ENCODE assay signal across 29 mouse cellular contexts in genomic region chr14:54775534-54776041, GRCm38 (mm10). TPM values are rescaled to one million over a fixed set of nuclear protein-coding genes. Genes with fewer than 3 reads are reported as not detected.
DNase-seq lines count a peak whose midpoint lies in the region; ATAC-seq and TF ChIP-seq lines count a peak whose summit lies in the region.
"Had no signal": no experiment of that assay in that cellular context is flagged by ENCODE, and none has a peak within 500 bp of the region (broad histone marks: within the 10 kb centered on the region; RNA-seq: fewer than 3 reads in every experiment).

No protein-coding gene starts in this region.

- no peaks in the 10 kb centered on the region for H3K36me3 ChIP-seq in forebrain, embryonic 14.5 days (ENCODE audit: control insufficient read depth, insufficient read depth, low read length)
- no peaks in the 10 kb centered on the region for H3K36me3 ChIP-seq in forebrain, postnatal 0 days (ENCODE audit: insufficient read depth)
- peaks cover 81% of the 10 kb centered on the region for H3K36me3 ChIP-seq in G1E (replicated peaks)
- no peaks in the 10 kb centered on the region for H3K36me3 ChIP-seq in kidney, adult 2 months (ENCODE audit: control insufficient read depth, insufficient read depth, low read length)
- H3K36me3 ChIP-seq: embryonic facial prominence, embryonic 13.5 days; hindbrain, embryonic 13.5 days; midbrain, embryonic 10.5 days had no signal

- TF ChIP-seq POLR2A in brain, embryonic 14.5 days (IDR thresholded peaks at IDR 0.05; ENCODE audit: borderline replicate concordance, extremely low read depth, insufficient read depth, insufficient read length, poor library complexity, severe bottlenecking) = no peak
- no peak for TF ChIP-seq POLR2A in cortical plate, adult 2 months (IDR thresholded peaks at IDR 0.05; ENCODE audit: extremely low read depth, insufficient read depth, low read length)
- no peak for TF ChIP-seq POLR2A in kidney, adult 2 months (IDR thresholded peaks at IDR 0.05; ENCODE audit: low read depth, low read length)

- TF ChIP-seq CTCF in forebrain, postnatal 0 days (IDR thresholded peaks at IDR 0.05; ENCODE audit: low read depth) = no peak
- TF ChIP-seq CTCF in G1E (IDR thresholded peaks at IDR 0.05; ENCODE audit: low read depth, low read length) = no peak
- TF ChIP-seq CTCF in brain, embryonic 14.5 days (IDR thresholded peaks at IDR 0.05; ENCODE audit: borderline replicate concordance, extremely low read depth, insufficient read depth, insufficient read length) = no peak
- TF ChIP-seq CTCF in cortical plate, adult 2 months (IDR thresholded peaks at IDR 0.05; ENCODE audit: extremely low read depth, insufficient read depth, low read length) = no peak
- TF ChIP-seq CTCF in kidney, adult 2 months (conservative IDR thresholded peaks at IDR 0.05; ENCODE audit: insufficient read depth, insufficient read length, low read depth, low read length) = no peak

- DNase-seq in forebrain, embryonic 14.5 days (ENCODE audit: low spot score) = peak; percentile 19
- no peak for DNase-seq in forebrain, postnatal 0 days
- peak; percentile 25 for DNase-seq in G1E (ENCODE audit: low spot score)
- peak; percentile 46 for DNase-seq in brain, embryonic 14.5 days (ENCODE audit: low read depth)
- no peak for DNase-seq in kidney, adult 2 months
- DNase-seq: adrenal gland, adult 2 months; B cell, adult 2 months; embryo, embryonic 11 days; gastrocnemius, postnatal 25 days; kidney, adult 11 months had no signal

- H3K27ac ChIP-seq in forebrain, embryonic 14.5 days (ENCODE audit: low read depth, low read length) = no peak overlapping the region
- no peak overlapping the region; the same call in 1 of the 2 replicates for H3K27ac ChIP-seq in forebrain, postnatal 0 days (ENCODE audit: low read depth, low read length)
- H3K27ac ChIP-seq in cortical plate, adult 2 months (ENCODE audit: insufficient read depth, low read length) = peak overlapping the region; percentile 32; the same call in 1 of the 2 replicates
- no peak overlapping the region for H3K27ac ChIP-seq in kidney, adult 2 months (ENCODE audit: insufficient read depth, low read depth, low read length)
- H3K27ac ChIP-seq: embryonic facial prominence, embryonic 13.5 days; forebrain, embryonic 13.5 days; hindbrain, embryonic 13.5 days; midbrain, embryonic 10.5 days had no signal

- H3K4me1 ChIP-seq in forebrain, embryonic 14.5 days (ENCODE audit: control insufficient read depth, insufficient read depth, low read length) = no peaks in the 10 kb centered on the region
- H3K4me1 ChIP-seq in forebrain, postnatal 0 days (ENCODE audit: insufficient read depth) = peaks cover 11% of the 10 kb centered on the region
- peaks cover 82% of the 10 kb centered on the region for H3K4me1 ChIP-seq in G1E (ENCODE audit: insufficient read depth, low read depth, low read length)
- H3K4me1 ChIP-seq in cortical plate, adult 2 months (ENCODE audit: control insufficient read depth, insufficient read depth, low read length) = peaks cover 12% of the 10 kb centered on the region
- H3K4me1 ChIP-seq in kidney, adult 2 months (ENCODE audit: control insufficient read depth, insufficient read depth, low read length) = peaks cover 2% of the 10 kb centered on the region; the same call in 1 of the 2 replicates

- H3K9me3 ChIP-seq in forebrain, embryonic 14.5 days (replicated peaks; ENCODE audit: control insufficient read depth, low read length) = no peaks in the 10 kb centered on the region
- H3K9me3 ChIP-seq in forebrain, postnatal 0 days (ENCODE audit: low read length) = no peaks in the 10 kb centered on the region
- no peaks in the 10 kb centered on the region for H3K9me3 ChIP-seq in G1E (replicated peaks)
- H3K9me3 ChIP-seq: embryonic facial prominence, embryonic 13.5 days; forebrain, embryonic 13.5 days; hindbrain, embryonic 13.5 days; midbrain, embryonic 10.5 days had no signal

- H3K4me3 ChIP-seq in forebrain, embryonic 14.5 days (ENCODE audit: low read depth, low read length) = no peak overlapping the region
- no peak overlapping the region for H3K4me3 ChIP-seq in forebrain, postnatal 0 days (ENCODE audit: low read depth, low read length)
- no peak overlapping the region; the same call in 1 of the 2 replicates for H3K4me3 ChIP-seq in G1E (ENCODE audit: low read depth, low read length)
- no peak overlapping the region for H3K4me3 ChIP-seq in cortical plate, adult 2 months (ENCODE audit: insufficient read depth, low read length)
- H3K4me3 ChIP-seq in kidney, adult 2 months (ENCODE audit: insufficient read depth, low read depth, low read length) = no peak overlapping the region
- H3K4me3 ChIP-seq: embryonic facial prominence, embryonic 13.5 days; erythroblast, embryonic 14.5 days; forebrain, embryonic 13.5 days; hindbrain, embryonic 13.5 days; midbrain, embryonic 10.5 days had no signal

- H3K27me3 ChIP-seq in forebrain, embryonic 14.5 days (replicated peaks; ENCODE audit: control insufficient read depth, insufficient read depth, low read length) = 0 out of 2 replicates have a peak, but pooled peaks cover 5% of the 10 kb centered on the region
- H3K27me3 ChIP-seq in forebrain, postnatal 0 days (ENCODE audit: insufficient read depth, low read length) = no peaks in the 10 kb centered on the region
- no peaks in the 10 kb centered on the region for H3K27me3 ChIP-seq in G1E (ENCODE audit: insufficient read depth, low read length)
- no peaks in the 10 kb centered on the region for H3K27me3 ChIP-seq in kidney, adult 2 months (replicated peaks; ENCODE audit: control insufficient read depth, insufficient read depth, low read length)

- 84% methylated on average over 7 of the region's 7 CpGs for WGBS in forebrain, embryonic 14.5 days
- 71% methylated on average over 7 of the region's 7 CpGs for WGBS in forebrain, postnatal 0 days
- 83% methylated on average over 7 of the region's 7 CpGs for WGBS in kidney, adult 2 months

- H3K4me2 ChIP-seq in forebrain, embryonic 14.5 days (ENCODE audit: low read length) = no peak overlapping the region
- no peak overlapping the region for H3K4me2 ChIP-seq in forebrain, postnatal 0 days (ENCODE audit: low read depth)
- H3K4me2 ChIP-seq: embryonic facial prominence, embryonic 13.5 days; forebrain, embryonic 13.5 days; hindbrain, embryonic 13.5 days had no signal

- no peak overlapping the region for H3K9ac ChIP-seq in forebrain, embryonic 14.5 days (ENCODE audit: low read length)
- H3K9ac ChIP-seq in forebrain, postnatal 0 days = no peak overlapping the region
- H3K9ac ChIP-seq: embryonic facial prominence, embryonic 13.5 days; forebrain, embryonic 13.5 days; hindbrain, embryonic 13.5 days had no signal

- ATAC-seq in forebrain, embryonic 14.5 days = no peak
- ATAC-seq in forebrain, postnatal 0 days = no peak
- no peak for ATAC-seq in G1E (ENCODE audit: extremely low read depth, insufficient number of reproducible peaks, low FRiP score, poor library complexity, severe bottlenecking)
- ATAC-seq in granulocyte monocyte progenitor cell, adult 5-6 weeks (replicated peaks; ENCODE audit: poor library complexity, severe bottlenecking) = no peak
- ATAC-seq: forebrain, embryonic 13.5 days had no signal

RNA-seq across cellular contexts. Expression of gene Slc7a8, which starts 6.2 kb away (rescaled TPM):
- 6.9 and 9.8 TPM in 2 replicates for polyA plus RNA-seq in forebrain, embryonic 14.5 days (2014; fragmentation: Nextera tagmentation; extraction: Ambion mirVana)
- 11.8 and 13.3 TPM in 2 replicates for total RNA-seq in forebrain, postnatal 0 days (2014; rRNA removed)
- 12.5 and 14.5 TPM in 2 replicates for polyA plus RNA-seq in forebrain, postnatal 0 days (2015; fragmentation: Nextera tagmentation; extraction: Ambion mirVana)
- total RNA-seq in G1E (2014; fragmentation: Nextera tagmentation) (325 and 329 TPM in 2 replicates), G1E (2017) (45.0 and 54.9 TPM in 2 replicates)
- 191 and 199 TPM in 2 replicates for polyA plus RNA-seq in G1E (2012)
- polyA plus RNA-seq in brain, embryonic 14.5 days (2012; rRNA removed) = 8.9 and 14.6 TPM in 2 replicates
- 51.3 and 54.7 TPM in 2 replicates for polyA plus RNA-seq in cortical plate, adult 2 months (2012; rRNA removed)
- total RNA-seq in granulocyte monocyte progenitor cell, adult 5-6 weeks (2014; fragmentation: Nextera tagmentation) = 7.6 and 8.3 TPM in 2 replicates
- total RNA-seq in granulocyte monocyte progenitor cell, adult 5-6 weeks (2017) = 2.0 and 3.2 TPM in 2 replicates
- polyA plus RNA-seq in kidney, adult 2 months (2012; rRNA removed) = 333 and 352 TPM in 2 replicates

RNA-seq across cellular contexts. Expression of gene Rnf212b, which starts 38.4 kb away (rescaled TPM):
- polyA plus RNA-seq in forebrain, embryonic 14.5 days (2014; fragmentation: Nextera tagmentation; extraction: Ambion mirVana) = not detected in 2 replicates
- not detected in 2 replicates for total RNA-seq in forebrain, postnatal 0 days (2014; rRNA removed)
- polyA plus RNA-seq in forebrain, postnatal 0 days (2015; fragmentation: Nextera tagmentation; extraction: Ambion mirVana) = not detected in 2 replicates
- total RNA-seq in G1E (2014; fragmentation: Nextera tagmentation) = not detected in 2 replicates
- 0.27 TPM in 1 of 2 replicates, not detected in the other for total RNA-seq in G1E (2017)
- not detected in 2 replicates for polyA plus RNA-seq in G1E (2012)
- 0.06 TPM in 1 of 2 replicates, not detected in the other for polyA plus RNA-seq in brain, embryonic 14.5 days (2012; rRNA removed)
- polyA plus RNA-seq in cortical plate, adult 2 months (2012; rRNA removed) = not detected in 2 replicates
- total RNA-seq in granulocyte monocyte progenitor cell, adult 5-6 weeks (2014; fragmentation: Nextera tagmentation) = not detected in 2 replicates
- not detected in 2 replicates for total RNA-seq in granulocyte monocyte progenitor cell, adult 5-6 weeks (2017)
- 7.4 and 7.6 TPM in 2 replicates for polyA plus RNA-seq in kidney, adult 2 months (2012; rRNA removed)
- total RNA-seq: CH12.LX; heart, postnatal 25 days; layer of hippocampus, postnatal 10 days; liver, adult 2 months; MEL; midbrain, postnatal 0 days had no signal
- polyA plus RNA-seq: embryonic facial prominence, embryonic 13.5 days; erythroblast, embryonic 14.5 days; forebrain, embryonic 13.5 days; heart, embryonic 14.5 days; hindbrain, embryonic 13.5 days; large intestine, adult 2 months; limb, embryonic 11.5 days; liver, adult 2 months; liver, embryonic 16.5 days; lung, embryonic 16.5 days; midbrain, embryonic 10.5 days; midbrain, postnatal 0 days; neural tube, embryonic 14.5 days had no signal

Comparison
In these comparisons a context has a peak if more than half of its experiments do, and no peak if none do; other contexts are left out.
1. DNase-seq: peak in forebrain, embryonic 14.5 days (single experiment), G1E (single experiment) and brain, embryonic 14.5 days (single experiment); none in forebrain, postnatal 0 days (single experiment) and kidney, adult 2 months (single experiment).